Mouse (Mus musculus) thymus, adult 2 months (tissue): ENCODE data around the gene Larp7.

Experiments
- CTCF ChIP-seq: fragments of 200-500 bp; IDR thresholded peaks from 2 replicates; pipeline ENCODE4 v1.5.1; 2012; ENCODE audit warnings: mild to moderate bottlenecking, control low read depth, low read length, moderate library complexity, borderline replicate concordance; ENCODE audit not compliant: control insufficient read depth, poor library complexity, insufficient read depth; ENCODE audit errors: extremely low read depth
- POLR2A ChIP-seq: fragments of 200-500 bp; IDR thresholded peaks from 2 replicates; pipeline ENCODE4 v1.6.1; 2012; ENCODE audit warnings: mild to moderate bottlenecking, low read length, control low read depth, moderate library complexity; ENCODE audit not compliant: control insufficient read depth, poor library complexity, insufficient read depth; ENCODE audit errors: extremely low read depth

DNA sequence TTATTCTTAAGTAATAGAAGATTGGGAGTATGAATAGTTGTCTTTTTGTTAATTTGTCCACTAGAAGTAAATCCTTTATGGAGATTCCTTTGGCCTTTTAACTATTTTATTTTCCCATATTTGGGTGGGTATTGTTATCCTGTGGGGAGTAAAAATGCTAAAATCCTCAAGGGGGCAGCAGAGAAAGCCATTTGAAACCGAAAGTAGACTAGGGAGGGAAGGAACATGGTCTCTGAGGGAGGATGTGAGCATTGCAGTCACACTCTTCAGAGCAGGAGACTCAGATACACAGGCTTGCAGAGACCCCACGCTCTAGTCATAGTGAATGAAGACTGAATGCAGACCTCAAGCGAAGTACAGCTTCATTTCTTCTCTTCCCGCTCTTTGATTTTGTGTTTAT, 19.4 kb upstream of the Larp7 start:
- TF ChIP-seq POLR2A: no peak
- no peak for TF ChIP-seq CTCF
